Mouse (Mus musculus) A20 (cell line): ENCODE results near the gene Cxadr.
"Not testable (repeated sequence)": the region's sequence is repeated elsewhere in the genome, so short reads cannot be mapped to it uniquely, and the experiment has no call there.

Experiments used
- DNase-seq: peaks from one replicate; pipeline ENCODE4 v3.0.0-alpha.2; 2011; ENCODE audit warnings: low read depth, low spot score

The Cxadr gene

GRCm38 (mm10) chr16:78361466-78361865, 60.2 kb downstream of the Cxadr start:
- no peak for DNase-seq

GRCm38 (mm10) chr16:78364554-78364953, 63.3 kb downstream of the Cxadr start:
- not testable (repeated sequence) for DNase-seq

- no peak for DNase-seq
Measured at GRCm38 (mm10) chr16:78371491-78372046, 70.3 kb downstream of the Cxadr start.

GRCm38 (mm10) chr16:78372786-78373185, 71.5 kb downstream of the Cxadr start:
- DNase-seq = no peak

GRCm38 (mm10) chr16:78373743-78374142, 72.5 kb downstream of the Cxadr start:
- no peak for DNase-seq

GRCm38 (mm10) chr16:78375222-78375621, 73.9 kb downstream of the Cxadr start:
- no peak for DNase-seq

GRCm38 (mm10) chr16:78375821-78376691, 74.8 kb downstream of the Cxadr start:
- no peak for DNase-seq

GRCm38 (mm10) chr16:78376745-78377570, 75.7 kb downstream of the Cxadr start, which contains the start of gene Btg3:
Gene Btg3, minus strand, starts transcription at chr16:78377192.
- DNase-seq = no peak

- no peak for DNase-seq
Measured at GRCm38 (mm10) chr16:78378493-78378892, 77.2 kb downstream of the Cxadr start.

- no peak for DNase-seq
Measured at GRCm38 (mm10) chr16:78389122-78389521, 87.8 kb downstream of the Cxadr start.

GRCm38 (mm10) chr16:78389986-78390385, 88.7 kb downstream of the Cxadr start:
- no peak for DNase-seq

- DNase-seq = no peak
Measured at GRCm38 (mm10) chr16:78391354-78391753, 90.1 kb downstream of the Cxadr start.

GRCm38 (mm10) chr16:78398734-78399133, 97.4 kb downstream of the Cxadr start:
- no peak for DNase-seq

GRCm38 (mm10) chr16:78399423-78399822, 98.1 kb downstream of the Cxadr start:
- no peak for DNase-seq

GRCm38 (mm10) chr16:78402316-78402715, 101.0 kb downstream of the Cxadr start:
- DNase-seq = no peak

GRCm38 (mm10) chr16:78406657-78407056, 105.4 kb downstream of the Cxadr start:
- no peak for DNase-seq

GRCm38 (mm10) chr16:78407855-78408254, 106.6 kb downstream of the Cxadr start:
- DNase-seq = no peak
